Mouse (Mus musculus) thymus, postnatal 14 days (tissue): ENCODE measurements around the gene Hist1h4m.
"Not testable (repeated sequence)": the region's sequence is repeated elsewhere in the genome, so short reads cannot be mapped to it uniquely, and the experiment has no call there.

ENCODE experiments used
- DNase-seq: peaks from one replicate; pipeline ENCODE4 v3.0.0; 2021

Gene Hist1h4m

DNA sequence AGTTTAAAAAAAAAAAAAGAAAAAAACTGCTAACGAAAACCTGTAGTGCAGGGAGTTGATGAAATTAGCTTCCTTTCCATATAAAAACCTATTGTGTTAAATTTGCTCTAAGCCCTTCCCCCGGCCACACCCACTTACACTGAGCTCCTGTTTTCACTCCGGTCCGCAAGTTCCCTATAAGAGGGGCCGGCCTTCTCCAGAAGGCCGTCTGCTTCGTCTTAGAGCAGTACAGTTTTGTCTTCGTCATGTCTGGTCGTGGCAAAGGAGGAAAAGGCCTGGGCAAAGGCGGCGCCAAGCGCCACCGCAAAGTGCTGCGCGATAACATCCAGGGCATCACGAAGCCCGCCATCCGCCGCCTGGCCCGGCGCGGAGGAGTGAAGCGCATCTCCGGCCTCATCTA is at the start of gene Hist1h4m:
Hist1h4m (plus strand) TSS at position 208 of the 400 bp plus-strand sequence.
- DNase-seq, result peak; percentile 71

- DNase-seq, result peak; percentile 79
Measured at GRCm38 (mm10) chr13:21778814-21779766, 32.5 kb upstream of the Hist1h4m start.

DNA sequence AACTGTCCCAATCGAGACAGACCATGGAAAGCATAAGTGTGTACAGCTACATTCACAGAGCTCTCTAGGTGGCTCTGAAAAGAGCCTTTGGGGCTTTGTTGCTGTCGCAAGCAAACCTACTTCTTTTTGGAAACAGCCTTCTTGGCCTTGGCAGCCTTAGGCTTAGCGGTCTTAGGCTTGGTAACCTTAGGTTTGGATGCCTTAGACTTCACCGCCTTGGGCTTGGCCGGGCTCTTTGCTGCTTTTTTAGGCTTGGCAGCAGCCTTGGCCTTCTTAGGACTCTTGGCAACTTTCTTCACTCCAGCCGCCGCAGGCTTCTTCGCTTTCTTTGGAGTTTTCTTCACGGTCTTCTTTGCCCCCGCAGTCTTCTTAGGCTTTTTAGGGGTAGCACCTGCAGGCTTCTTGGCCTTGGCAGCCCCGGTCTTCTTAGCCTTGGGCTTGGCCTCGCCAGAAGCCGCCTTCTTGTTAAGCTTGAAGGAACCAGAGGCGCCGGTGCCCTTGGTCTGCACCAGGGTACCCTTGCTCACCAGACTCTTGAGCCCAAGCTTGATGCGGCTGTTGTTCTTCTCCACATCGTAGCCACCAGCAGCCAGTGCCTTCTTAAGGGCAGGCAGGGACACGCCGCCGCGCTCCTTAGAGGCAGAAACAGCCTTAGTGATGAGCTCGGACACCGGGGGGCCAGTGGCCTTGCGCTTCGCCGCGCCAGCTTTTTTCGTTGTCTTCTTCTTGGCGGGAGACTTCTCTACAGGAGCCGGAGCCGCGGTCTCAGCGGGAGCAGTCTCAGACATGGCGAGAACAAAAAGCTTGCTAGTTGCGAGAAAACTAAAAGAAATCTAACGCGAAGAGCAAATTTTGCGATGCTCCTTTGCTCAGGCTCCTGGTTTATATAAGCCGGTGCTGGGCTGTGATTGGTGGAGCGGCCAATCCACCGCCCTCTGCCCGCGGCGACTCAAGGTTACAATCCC is 31.5 kb upstream of the Hist1h4m start, which contains the start of gene Hist1h1b:
Hist1h1b (minus strand) TSS at position 859 of the 965 bp plus-strand sequence.
- DNase-seq, result peak; percentile 86

- DNase-seq, result no peak
Measured at GRCm38 (mm10) chr13:21781021-21781555, 30.5 kb upstream of the Hist1h4m start.

- no peak for DNase-seq
Measured at GRCm38 (mm10) chr13:21781639-21782038, 29.9 kb upstream of the Hist1h4m start.

GRCm38 (mm10) chr13:21782361-21783254 is 28.9 kb upstream of the Hist1h4m start:
- peak; percentile 40 for DNase-seq

DNA sequence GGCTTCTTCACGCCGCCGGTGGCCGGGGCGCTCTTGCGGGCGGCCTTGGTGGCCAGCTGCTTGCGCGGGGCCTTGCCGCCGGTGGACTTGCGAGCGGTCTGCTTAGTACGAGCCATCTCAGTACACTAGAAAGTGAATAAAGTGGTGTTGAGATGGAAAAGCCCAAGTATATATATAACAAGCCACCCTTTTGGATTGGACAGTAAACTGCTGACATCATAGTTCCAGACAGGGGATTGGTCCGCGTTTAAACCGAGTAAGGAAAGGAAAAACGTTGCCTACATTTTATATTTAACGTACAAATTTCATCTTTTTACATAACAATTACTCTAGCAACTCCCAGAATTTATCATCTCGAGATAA is 28.3 kb upstream of the Hist1h4m start, which contains the start of gene Hist1h3i:
Hist1h3i (minus strand) TSS at position 116 of the 363 bp plus-strand sequence.
- peak; percentile 71 for DNase-seq

- peak; percentile 52 for DNase-seq
Measured at GRCm38 (mm10) chr13:21783734-21784161, 27.8 kb upstream of the Hist1h4m start.

- no peak for DNase-seq
Measured at GRCm38 (mm10) chr13:21784311-21784710, 27.2 kb upstream of the Hist1h4m start.

- DNase-seq, result no peak
Measured at GRCm38 (mm10) chr13:21786189-21786898, 25.2 kb upstream of the Hist1h4m start.

DNA sequence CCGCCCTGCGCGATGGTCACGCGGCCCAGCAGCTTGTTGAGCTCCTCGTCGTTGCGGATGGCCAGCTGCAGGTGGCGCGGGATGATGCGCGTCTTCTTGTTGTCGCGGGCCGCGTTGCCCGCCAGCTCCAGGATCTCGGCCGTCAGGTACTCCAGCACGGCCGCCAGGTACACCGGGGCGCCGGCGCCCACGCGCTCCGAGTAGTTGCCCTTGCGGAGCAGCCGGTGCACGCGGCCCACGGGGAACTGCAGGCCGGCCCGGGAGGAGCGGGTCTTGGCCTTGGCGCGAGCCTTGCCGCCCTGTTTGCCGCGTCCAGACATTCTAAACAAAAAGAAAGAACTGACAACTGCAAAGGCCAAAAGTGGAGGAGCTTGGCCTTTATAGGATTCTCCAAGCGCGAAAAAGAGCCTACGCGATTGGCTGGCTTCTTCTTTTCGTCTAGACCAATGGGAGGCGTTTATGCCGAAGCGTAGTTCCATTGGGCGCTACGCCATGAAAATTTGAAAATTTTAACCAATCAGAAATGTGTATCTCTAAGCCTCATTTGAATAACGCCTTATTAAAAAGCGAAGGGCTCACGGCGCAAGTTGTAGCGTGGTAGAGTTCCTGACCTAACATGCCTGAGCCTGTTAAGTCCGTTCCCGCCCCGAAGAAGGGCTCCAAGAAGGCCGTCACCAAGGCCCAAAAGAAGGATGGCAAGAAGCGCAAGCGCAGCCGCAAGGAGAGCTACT is 24.5 kb upstream of the Hist1h4m start, which contains the start of the genes Hist1h2an and Hist1h2bp:
Hist1h2an (minus strand) TSS at position 320 of the 731 bp plus-strand sequence.
Hist1h2bp (plus strand) TSS at position 563 of the 731 bp plus-strand sequence.
- peak; percentile 84 for DNase-seq

DNA sequence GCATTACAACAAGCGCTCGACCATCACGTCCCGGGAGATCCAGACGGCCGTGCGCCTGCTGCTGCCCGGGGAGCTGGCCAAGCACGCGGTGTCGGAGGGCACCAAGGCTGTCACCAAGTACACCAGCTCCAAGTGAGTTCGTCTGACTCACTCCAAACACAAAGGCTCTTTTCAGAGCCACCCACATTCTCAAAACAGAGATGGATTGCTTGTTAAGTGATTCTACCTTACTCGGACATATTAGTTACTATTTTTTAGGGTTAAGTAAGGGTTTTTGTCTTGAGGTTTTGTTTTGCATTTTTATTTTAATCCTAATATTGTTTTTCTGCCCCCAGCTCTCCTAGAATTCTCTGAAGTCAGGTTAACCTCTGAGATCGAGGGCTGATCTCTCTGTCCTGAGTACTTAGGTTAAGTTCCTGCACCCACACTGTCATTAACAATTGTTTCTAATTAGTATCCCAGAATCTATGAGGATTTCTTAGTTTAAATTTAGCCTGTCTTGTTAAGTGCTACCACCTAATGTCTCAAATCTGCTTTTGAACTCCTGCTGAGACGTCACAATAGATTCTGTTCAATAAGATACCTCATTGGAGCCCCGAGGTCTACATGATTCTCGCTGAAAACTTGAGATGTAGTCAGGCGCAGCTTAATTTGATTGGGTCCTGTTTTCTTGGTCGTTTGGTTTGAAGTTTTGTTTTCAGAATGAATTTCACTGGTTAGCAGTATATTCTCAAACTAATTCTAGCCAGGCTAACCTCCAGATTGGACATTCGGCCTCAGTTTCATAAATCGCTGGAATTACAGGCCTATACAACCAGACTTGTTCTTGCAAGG is 23.6 kb upstream of the Hist1h4m start:
- DNase-seq, result no peak

GRCm38 (mm10) chr13:21789925-21790324 is 21.6 kb upstream of the Hist1h4m start:
- no peak for DNase-seq

- DNase-seq, result no peak
Measured at GRCm38 (mm10) chr13:21790601-21791283, 20.8 kb upstream of the Hist1h4m start.

- DNase-seq, result no peak
Measured at GRCm38 (mm10) chr13:21795584-21795983, 16.0 kb upstream of the Hist1h4m start.

DNA sequence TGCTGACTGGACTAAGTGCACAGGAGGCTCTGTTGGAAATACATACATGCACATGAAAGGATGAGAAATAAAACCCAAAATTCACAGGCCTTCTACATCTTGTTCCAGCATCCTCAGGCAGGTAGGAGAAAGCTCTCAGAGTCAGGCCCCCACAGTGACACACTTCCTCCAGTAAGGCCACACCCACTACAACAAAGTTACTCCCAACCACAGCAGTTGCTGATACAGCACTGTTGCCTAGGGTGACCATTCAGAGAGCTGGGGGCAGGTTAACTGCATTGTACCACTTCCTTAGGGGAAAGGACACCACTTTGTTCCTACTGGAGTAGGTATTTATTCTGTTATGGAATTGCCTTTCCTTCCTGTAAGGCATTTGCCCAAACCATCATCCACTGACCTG is 14.4 kb upstream of the Hist1h4m start:
- DNase-seq, result not testable (repeated sequence)

GRCm38 (mm10) chr13:21803058-21803457 is 8.5 kb upstream of the Hist1h4m start:
- DNase-seq, result not testable (repeated sequence)

DNA sequence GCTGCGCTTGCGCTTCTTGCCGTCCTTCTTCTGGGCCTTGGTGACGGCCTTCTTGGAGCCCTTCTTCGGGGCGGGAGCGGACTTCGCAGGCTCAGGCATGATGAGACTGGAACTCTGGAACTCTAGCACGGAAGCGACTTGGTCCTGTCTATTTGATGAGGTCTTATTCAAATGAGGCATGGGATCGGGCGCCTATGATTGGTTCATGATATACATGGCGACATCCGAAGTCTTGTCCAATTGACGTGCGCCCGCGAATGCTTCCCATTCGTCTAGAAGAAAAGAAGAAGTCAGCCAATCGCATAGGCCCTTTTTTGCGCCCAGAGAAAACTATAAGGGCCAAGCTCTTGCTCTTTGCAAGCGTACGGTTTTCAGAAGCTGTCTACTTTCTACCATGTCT is 1.5 kb upstream of the Hist1h4m start, which contains the start of the genes Hist1h2bq and Hist1h2ao:
Hist1h2bq (minus strand) TSS at position 125 of the 400 bp plus-strand sequence.
Hist1h2ao (plus strand) TSS at position 393 of the 400 bp plus-strand sequence.
- not testable (repeated sequence) for DNase-seq
